Mouse (Mus musculus) thymus, adult 2 months (tissue): Measurements from ENCODE around the gene Id1. TPM values are rescaled to one million over a fixed set of nuclear protein-coding genes. Genes with fewer than 3 reads are reported as not detected.

Experiments used
- DNase-seq: peaks from one replicate; pipeline ENCODE4 v3.0.0; 2021
- H3K27ac ChIP-seq: fragments of 200-500 bp; 2 replicates; pipeline ENCODE4 v1.5.1; 2012; ENCODE audit warnings: low read length, control low read depth; ENCODE audit not compliant: control insufficient read depth, insufficient read depth
- H3K27me3 ChIP-seq: fragments of 200-500 bp; 2 replicates; pipeline ENCODE4 v1.6.1; 2012; ENCODE audit warnings: mild to moderate bottlenecking, low read length, moderate library complexity, mixed read lengths; ENCODE audit not compliant: control insufficient read depth, insufficient read depth
- H3K36me3 ChIP-seq: fragments of 200-500 bp; 2 replicates; pipeline ENCODE4 v1.6.1; 2012; ENCODE audit warnings: mild to moderate bottlenecking, low read length, moderate library complexity; ENCODE audit not compliant: control insufficient read depth, insufficient read depth
- H3K4me1 ChIP-seq: fragments of 200-500 bp; replicated peaks from 2 replicates; pipeline ENCODE4 v1.6.1; 2012; ENCODE audit warnings: low read length; ENCODE audit not compliant: control insufficient read depth, insufficient read depth
- H3K4me3 ChIP-seq: fragments of 200-500 bp; 2 replicates; pipeline ENCODE4 v1.5.1; 2012; ENCODE audit warnings: mild to moderate bottlenecking, low read length, control low read depth, moderate library complexity; ENCODE audit not compliant: control insufficient read depth, insufficient read depth
- CTCF ChIP-seq: fragments of 200-500 bp; IDR thresholded peaks from 2 replicates; pipeline ENCODE4 v1.5.1; 2012; ENCODE audit warnings: mild to moderate bottlenecking, control low read depth, low read length, moderate library complexity, borderline replicate concordance; ENCODE audit not compliant: control insufficient read depth, poor library complexity, insufficient read depth; ENCODE audit errors: extremely low read depth
- POLR2A ChIP-seq: fragments of 200-500 bp; IDR thresholded peaks from 2 replicates; pipeline ENCODE4 v1.6.1; 2012; ENCODE audit warnings: mild to moderate bottlenecking, low read length, control low read depth, moderate library complexity; ENCODE audit not compliant: control insufficient read depth, poor library complexity, insufficient read depth; ENCODE audit errors: extremely low read depth
- WGBS: fragments of 180-500 bp; shearing (Covaris S2); methylation state at CpG from one replicate; pipeline ENCODE4 v1.1.7; 2018; 5-methylcytosine and 5-hydroxymethylcytosine counted together
- polyA plus RNA-seq: library from polyadenylated mRNA; depleted of rRNA; stranded (reverse); fragments of >200 nt; gene quantifications from 2 replicates; pipeline ENCODE4 v1.2.3, GENCODE M21; 2012; rRNA removed

Id1 gene
- polyA plus RNA-seq, 1 experiment = 66.4 TPM

- H3K27me3 ChIP-seq = no peaks in the 10 kb centered on the region
- no peak for TF ChIP-seq POLR2A
- TF ChIP-seq CTCF = no peak
- no peak overlapping the region for H3K4me3 ChIP-seq
- WGBS = 88% methylated on average over 18 of the region's 18 CpGs
- H3K27ac ChIP-seq = no peak overlapping the region
- DNase-seq = no peak
- H3K4me1 ChIP-seq = peaks cover 78% of the 10 kb centered on the region
- H3K36me3 ChIP-seq = peaks cover 18% of the 10 kb centered on the region
Observed at GRCm38 (mm10) chr2:152785446-152786350, 49.6 kb downstream of the Id1 start.

Other genes with a start within 250 kb of the Id1 start
- 0.24 TPM in 1 of 2 replicates, not detected in the other for gene Defb22, start 246.1 kb upstream of the Id1 start, polyA plus RNA-seq
- not detected in 2 replicates for gene Defb26, start 224.6 kb upstream of the Id1 start, polyA plus RNA-seq
- not detected in 2 replicates for gene Defb28, start 218.0 kb upstream of the Id1 start, polyA plus RNA-seq
- gene Defb29, start 196.2 kb upstream of the Id1 start, polyA plus RNA-seq = not detected in 2 replicates
- not detected in 2 replicates for gene Gm17416, start 166.9 kb upstream of the Id1 start, polyA plus RNA-seq
- not detected in 2 replicates for gene Defb21, start 163.5 kb upstream of the Id1 start, polyA plus RNA-seq
- 1.5 and 1.7 TPM in 2 replicates for gene Defb19, start 155.9 kb upstream of the Id1 start, polyA plus RNA-seq
- not detected in 2 replicates for gene Defb45, start 136.9 kb upstream of the Id1 start, polyA plus RNA-seq
- not detected in 2 replicates for gene Defb36, start 131.9 kb upstream of the Id1 start, polyA plus RNA-seq
- gene Defb25, start 113.2 kb upstream of the Id1 start, polyA plus RNA-seq = 1.7 and 2.0 TPM in 2 replicates
- gene Rem1, start 109.3 kb upstream of the Id1 start, polyA plus RNA-seq = 2.9 and 3.3 TPM in 2 replicates
- 270 and 324 TPM in 2 replicates for gene H13, start 66.8 kb upstream of the Id1 start, polyA plus RNA-seq
- gene Mcts2, start 49.2 kb upstream of the Id1 start, polyA plus RNA-seq = 4.2 and 4.4 TPM in 2 replicates
- gene Cox4i2, start 17.9 kb downstream of the Id1 start, polyA plus RNA-seq = 1.6 and 1.9 TPM in 2 replicates
- 205 and 207 TPM in 2 replicates for gene Bcl2l1, start 95.5 kb downstream of the Id1 start, polyA plus RNA-seq
- gene Tpx2, start 111.7 kb downstream of the Id1 start, polyA plus RNA-seq = 16.1 and 19.1 TPM in 2 replicates
- 0.20 and 0.34 TPM in 2 replicates for gene Mylk2, start 175.1 kb downstream of the Id1 start, polyA plus RNA-seq
- 7.7 and 8.6 TPM in 2 replicates for gene Foxs1, start 197.0 kb downstream of the Id1 start, polyA plus RNA-seq
- 3.8 and 5.7 TPM in 2 replicates for gene Dusp15, start 215.4 kb downstream of the Id1 start, polyA plus RNA-seq
- 2.0 and 2.1 TPM in 2 replicates for gene Ttll9, start 226.2 kb downstream of the Id1 start, polyA plus RNA-seq